Mouse (Mus musculus): Measurements from ENCODE around the gene Zfyve9. TPM values are rescaled to one million over a fixed set of nuclear protein-coding genes. Genes with fewer than 3 reads are reported as not detected.
"Not testable (repeated sequence)": the region's sequence is repeated elsewhere in the genome, so short reads cannot be mapped to it uniquely, and the experiment has no call there.

The Zfyve9 gene
- polyA plus RNA-seq, 1 experiment from 2014 or later = 5.9 TPM

DNA sequence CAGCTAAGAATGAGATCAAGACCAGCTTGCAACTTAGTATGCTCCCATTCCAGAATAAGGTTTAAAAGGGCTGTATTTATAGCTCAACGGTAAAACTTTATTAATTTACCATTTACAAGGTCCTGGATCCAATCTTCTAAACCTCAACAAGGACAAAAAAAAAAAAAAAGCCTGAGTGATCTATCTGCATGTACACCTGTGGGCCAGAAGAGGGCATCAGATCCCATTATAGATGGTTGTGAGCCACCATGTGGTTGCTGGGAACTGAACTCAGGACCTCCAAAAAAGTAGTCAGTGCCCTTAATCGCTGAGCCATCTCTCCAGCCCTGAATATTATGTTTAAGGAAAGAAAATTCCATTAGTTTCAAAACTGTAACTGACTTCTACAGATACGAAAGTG, 90.1 kb downstream of the Zfyve9 start:
- Histone ChIP-seq H3K4me3 (ENCODE audit: low read length) (no peak overlapping the region), H3K9ac (ENCODE audit: low read depth, low read length) (no peak overlapping the region), H3K27me3 (replicated peaks; ENCODE audit: control insufficient read depth, insufficient read depth, low read length) (no peaks in the 10 kb centered on the region), H3K4me1 (ENCODE audit: control insufficient read depth, insufficient read depth, low read depth, low read length) (no peaks in the 10 kb centered on the region), H3K4me2 (ENCODE audit: low read length) (no peak overlapping the region), H3K27ac (ENCODE audit: low read depth, low read length) (no peak overlapping the region), H3K9me3 (ENCODE audit: control insufficient read depth, low read length) (no peaks in the 10 kb centered on the region), H3K36me3 (ENCODE audit: control insufficient read depth, insufficient read depth, low read length) (peaks cover 6% of the 10 kb centered on the region)
- ATAC-seq = no peak
- WGBS = 98% methylated on average over 3 of the region's 3 CpGs

DNA sequence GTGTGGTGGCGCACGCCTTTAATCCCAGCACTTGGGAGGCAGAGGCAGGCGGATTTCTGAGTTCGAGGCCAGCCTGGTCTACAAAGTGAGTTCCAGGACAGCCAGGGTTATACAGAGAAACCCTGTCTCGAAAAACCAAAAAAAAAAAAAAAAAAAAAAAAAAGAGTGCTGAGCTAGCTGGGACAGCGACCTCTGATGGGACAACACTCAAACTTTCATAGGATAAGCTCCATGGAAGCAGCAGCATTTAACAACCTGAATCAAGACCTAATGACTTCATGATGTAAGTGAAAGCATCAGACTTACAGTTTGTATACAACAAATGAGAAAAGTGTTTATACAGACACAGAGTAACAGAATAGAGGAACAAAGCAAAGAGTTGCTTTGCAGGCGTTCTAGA, 93.5 kb downstream of the Zfyve9 start:
- not testable (repeated sequence) for H3K9me3 ChIP-seq (ENCODE audit: control insufficient read depth, low read length); H3K27ac ChIP-seq (ENCODE audit: low read depth, low read length); H3K4me2 ChIP-seq (ENCODE audit: low read length); H3K9ac ChIP-seq (ENCODE audit: low read depth, low read length); ATAC-seq; H3K4me3 ChIP-seq (ENCODE audit: low read length); H3K27me3 ChIP-seq (replicated peaks; ENCODE audit: control insufficient read depth, insufficient read depth, low read length); H3K36me3 ChIP-seq (ENCODE audit: control insufficient read depth, insufficient read depth, low read length); H3K4me1 ChIP-seq (ENCODE audit: control insufficient read depth, insufficient read depth, low read depth, low read length)
- 95% methylated on average over 6 of the region's 7 CpGs for WGBS

DNA sequence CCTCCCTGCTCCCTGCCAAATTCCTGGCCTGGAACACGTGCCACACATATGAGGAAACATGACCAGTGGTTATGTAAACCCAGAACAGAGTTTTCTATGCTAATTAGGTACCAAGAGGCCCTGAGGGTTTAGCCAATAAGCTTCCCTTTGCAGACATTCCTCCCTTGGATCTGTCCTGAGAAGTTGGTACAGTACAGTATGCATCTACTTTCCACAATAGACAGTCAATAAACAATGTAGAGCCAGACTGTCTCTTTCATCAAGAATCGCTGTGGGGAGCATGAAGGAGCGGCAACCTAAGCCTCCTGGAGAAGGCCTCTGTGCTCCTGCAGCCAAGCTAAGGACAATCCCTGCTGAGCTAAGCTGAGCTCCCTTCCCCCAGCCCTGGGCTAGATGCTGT, 94.4 kb downstream of the Zfyve9 start:
- peaks cover 3% of the 10 kb centered on the region for H3K36me3 ChIP-seq (ENCODE audit: control insufficient read depth, insufficient read depth, low read length)
- no peak for ATAC-seq
- 59% methylated on average over 3 of the region's 3 CpGs for WGBS

DNA sequence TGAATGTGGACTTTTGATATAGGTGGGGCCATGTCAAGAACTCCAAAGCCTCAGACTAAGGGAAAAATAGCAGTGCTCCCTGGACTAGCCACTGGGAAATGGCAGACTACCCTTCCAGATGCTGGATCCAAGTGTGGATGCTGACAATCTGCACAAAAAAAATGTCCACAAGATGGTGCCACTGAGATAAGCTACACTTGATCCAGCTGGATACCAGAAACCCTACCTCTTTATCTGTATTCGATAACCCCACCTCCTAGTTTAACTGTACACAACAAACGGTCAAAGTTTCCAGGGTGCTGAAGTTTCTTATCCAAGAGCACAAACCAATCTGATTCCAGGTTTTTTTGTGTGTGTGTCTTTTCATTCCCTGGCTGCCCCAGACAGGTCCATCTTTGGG, 116.2 kb downstream of the Zfyve9 start:
- Histone ChIP-seq H3K9me3 (ENCODE audit: control insufficient read depth, low read length) (no peaks in the 10 kb centered on the region), H3K4me2 (ENCODE audit: low read length) (no peak overlapping the region), H3K4me1 (ENCODE audit: control insufficient read depth, insufficient read depth, low read depth, low read length) (no peaks in the 10 kb centered on the region), H3K27me3 (replicated peaks; ENCODE audit: control insufficient read depth, insufficient read depth, low read length) (no peaks in the 10 kb centered on the region), H3K27ac (ENCODE audit: low read depth, low read length) (no peak overlapping the region), H3K36me3 (ENCODE audit: control insufficient read depth, insufficient read depth, low read length) (peaks cover 10% of the 10 kb centered on the region; the same call in 1 of the 2 replicates), H3K9ac (ENCODE audit: low read depth, low read length) (no peak overlapping the region), H3K4me3 (ENCODE audit: low read length) (no peak overlapping the region)
- ATAC-seq = no peak
- WGBS = 62% methylated on average over 2 of the region's 2 CpGs

More for the DNA sequence above, 94.4 kb downstream of the Zfyve9 start:
- Histone ChIP-seq H3K27me3 (replicated peaks; ENCODE audit: control insufficient read depth, insufficient read depth, low read length) (no peaks in the 10 kb centered on the region), H3K4me3 (ENCODE audit: low read length) (no peak overlapping the region), H3K9me3 (ENCODE audit: control insufficient read depth, low read length) (no peaks in the 10 kb centered on the region), H3K9ac (ENCODE audit: low read depth, low read length) (no peak overlapping the region), H3K27ac (ENCODE audit: low read depth, low read length) (no peak overlapping the region), H3K4me2 (ENCODE audit: low read length) (no peak overlapping the region), H3K4me1 (ENCODE audit: control insufficient read depth, insufficient read depth, low read depth, low read length) (no peaks in the 10 kb centered on the region)

DNA sequence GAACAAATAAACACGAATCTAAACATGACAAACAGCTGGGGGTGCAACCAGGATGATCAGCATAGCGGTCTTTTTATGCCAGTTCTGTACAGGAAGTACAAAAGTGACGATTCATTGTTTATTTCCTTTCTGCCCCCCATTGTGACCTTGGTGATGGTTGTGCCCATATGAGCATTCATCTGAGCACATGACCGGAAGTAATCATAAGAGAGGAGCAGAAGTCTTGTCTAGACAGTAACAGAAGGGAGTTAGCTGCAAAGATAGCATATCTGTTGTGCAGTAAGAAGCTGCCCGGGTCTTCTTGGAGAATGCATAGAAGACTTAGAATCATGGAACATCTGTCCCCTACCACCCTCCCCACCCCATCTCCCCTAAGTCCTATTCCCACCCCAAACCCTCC, 141.8 kb downstream of the Zfyve9 start:
- H3K27me3 ChIP-seq (replicated peaks; ENCODE audit: control insufficient read depth, insufficient read depth, low read length) = no peaks in the 10 kb centered on the region
- H3K9me3 ChIP-seq (ENCODE audit: control insufficient read depth, low read length) = no peaks in the 10 kb centered on the region
- peaks cover 29% of the 10 kb centered on the region for H3K36me3 ChIP-seq (ENCODE audit: control insufficient read depth, insufficient read depth, low read length)
- no peak for ATAC-seq
- H3K9ac ChIP-seq (ENCODE audit: low read depth, low read length) = no peak overlapping the region
- WGBS = 80% methylated on average over 5 of the region's 5 CpGs
- no peak overlapping the region for H3K27ac ChIP-seq (ENCODE audit: low read depth, low read length)
- H3K4me3 ChIP-seq (ENCODE audit: low read length) = no peak overlapping the region
- H3K4me1 ChIP-seq (ENCODE audit: control insufficient read depth, insufficient read depth, low read depth, low read length) = no peaks in the 10 kb centered on the region
- no peak overlapping the region for H3K4me2 ChIP-seq (ENCODE audit: low read length)

DNA sequence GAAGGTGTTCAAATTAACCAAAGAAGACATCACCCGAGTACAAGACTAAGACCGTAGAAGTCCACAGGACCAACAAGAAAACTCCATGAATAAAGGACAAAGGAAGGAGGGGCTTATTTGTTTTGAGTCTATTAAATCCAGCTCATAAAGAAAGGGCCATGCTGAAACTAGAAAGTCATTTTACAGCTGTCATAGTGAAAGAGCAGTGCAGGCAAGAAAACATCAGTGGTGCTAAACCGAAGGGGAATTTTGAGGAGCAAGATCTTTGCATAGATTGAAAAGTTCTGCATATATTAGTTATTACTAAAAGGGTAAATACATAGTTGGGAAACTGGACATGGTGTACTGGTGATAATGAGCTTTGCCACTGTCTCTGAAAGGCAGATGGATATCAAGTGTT, 142.9 kb downstream of the Zfyve9 start:
- H3K4me1 ChIP-seq (ENCODE audit: control insufficient read depth, insufficient read depth, low read depth, low read length) = no peaks in the 10 kb centered on the region
- H3K27ac ChIP-seq (ENCODE audit: low read depth, low read length) = no peak overlapping the region
- no peak overlapping the region for H3K9ac ChIP-seq (ENCODE audit: low read depth, low read length)
- WGBS = 77% methylated on average over 3 of the region's 3 CpGs
- no peak overlapping the region for H3K4me2 ChIP-seq (ENCODE audit: low read length)
- peaks cover 26% of the 10 kb centered on the region for H3K36me3 ChIP-seq (ENCODE audit: control insufficient read depth, insufficient read depth, low read length)
- ATAC-seq = no peak
- H3K27me3 ChIP-seq (replicated peaks; ENCODE audit: control insufficient read depth, insufficient read depth, low read length) = no peaks in the 10 kb centered on the region
- no peaks in the 10 kb centered on the region for H3K9me3 ChIP-seq (ENCODE audit: control insufficient read depth, low read length)
- no peak overlapping the region for H3K4me3 ChIP-seq (ENCODE audit: low read length)

DNA sequence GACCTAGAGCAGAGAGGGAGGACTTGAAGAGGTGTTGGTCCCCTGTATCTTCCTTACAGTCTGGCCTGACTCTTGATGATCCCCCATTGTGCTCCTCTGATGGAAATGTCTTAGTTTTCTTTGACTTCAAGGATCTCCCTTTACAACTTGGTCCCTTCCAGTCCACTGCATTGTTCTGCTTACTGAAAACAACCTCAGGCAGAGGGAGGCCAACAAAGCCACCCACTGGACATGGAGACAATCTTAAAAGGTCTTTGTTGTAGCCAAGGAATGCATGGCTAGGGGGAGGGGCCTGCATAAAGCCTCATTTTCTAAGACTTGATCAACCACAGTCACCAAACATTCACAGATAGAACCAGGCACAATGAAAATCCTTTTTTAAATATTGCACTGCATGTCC, 145.5 kb downstream of the Zfyve9 start:
- Histone ChIP-seq H3K4me2 (ENCODE audit: low read length) (no peak overlapping the region), H3K9me3 (ENCODE audit: control insufficient read depth, low read length) (no peaks in the 10 kb centered on the region), H3K4me3 (ENCODE audit: low read length) (no peak overlapping the region), H3K4me1 (ENCODE audit: control insufficient read depth, insufficient read depth, low read depth, low read length) (no peaks in the 10 kb centered on the region), H3K36me3 (ENCODE audit: control insufficient read depth, insufficient read depth, low read length) (peaks cover 29% of the 10 kb centered on the region), H3K27me3 (replicated peaks; ENCODE audit: control insufficient read depth, insufficient read depth, low read length) (no peaks in the 10 kb centered on the region), H3K27ac (ENCODE audit: low read depth, low read length) (no peak overlapping the region), H3K9ac (ENCODE audit: low read depth, low read length) (no peak overlapping the region)
- no peak for ATAC-seq

DNA sequence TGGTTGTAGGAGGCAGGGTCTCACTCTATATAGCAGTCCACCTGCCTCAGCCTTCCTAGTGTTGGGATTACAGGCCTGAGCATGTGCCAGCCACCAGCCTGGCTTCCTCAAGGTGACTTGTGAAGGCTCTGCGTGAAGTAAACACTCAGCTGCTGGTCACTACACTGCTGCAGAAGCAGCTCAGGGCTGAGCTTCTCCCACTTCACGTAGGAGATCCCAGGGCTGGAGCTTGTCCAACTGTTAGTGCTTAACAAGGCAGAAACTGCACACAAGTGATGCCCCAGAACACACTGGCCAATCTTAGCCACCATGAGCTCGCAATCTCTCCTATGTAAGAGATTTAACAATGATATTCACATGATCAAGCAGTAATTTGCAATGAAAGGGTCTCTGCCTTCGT, 145.9 kb downstream of the Zfyve9 start:
- Histone ChIP-seq H3K4me3 (ENCODE audit: low read length) (no peak overlapping the region), H3K4me2 (ENCODE audit: low read length) (no peak overlapping the region), H3K4me1 (ENCODE audit: control insufficient read depth, insufficient read depth, low read depth, low read length) (no peaks in the 10 kb centered on the region), H3K36me3 (ENCODE audit: control insufficient read depth, insufficient read depth, low read length) (peaks cover 33% of the 10 kb centered on the region), H3K9ac (ENCODE audit: low read depth, low read length) (no peak overlapping the region), H3K27me3 (replicated peaks; ENCODE audit: control insufficient read depth, insufficient read depth, low read length) (no peaks in the 10 kb centered on the region), H3K9me3 (ENCODE audit: control insufficient read depth, low read length) (no peaks in the 10 kb centered on the region), H3K27ac (ENCODE audit: low read depth, low read length) (no peak overlapping the region)
- ATAC-seq = no peak
- 43% methylated on average over 4 of the region's 4 CpGs for WGBS

DNA sequence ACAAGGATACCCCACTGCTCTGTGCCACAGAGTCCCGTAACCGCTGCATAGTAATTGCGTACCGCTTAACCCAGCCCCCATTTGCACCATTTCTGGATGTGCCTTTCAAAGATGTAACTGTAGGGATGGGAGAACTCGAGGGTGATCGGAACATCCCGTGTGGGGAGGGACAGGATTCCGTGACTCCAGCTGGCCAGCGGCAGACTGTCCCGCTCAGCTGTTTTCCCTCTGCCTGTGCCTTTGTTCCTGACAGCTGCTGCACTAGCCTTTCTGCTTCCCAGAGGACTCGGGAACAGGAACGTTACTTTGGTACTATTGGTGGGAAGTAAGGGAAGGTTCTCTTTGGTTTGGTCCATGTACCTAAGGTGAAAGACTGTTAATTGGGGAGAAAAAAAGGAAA, 146.9 kb downstream of the Zfyve9 start:
- Histone ChIP-seq H3K27ac (ENCODE audit: low read depth, low read length) (no peak overlapping the region), H3K4me3 (ENCODE audit: low read length) (no peak overlapping the region), H3K27me3 (replicated peaks; ENCODE audit: control insufficient read depth, insufficient read depth, low read length) (no peaks in the 10 kb centered on the region), H3K9me3 (ENCODE audit: control insufficient read depth, low read length) (no peaks in the 10 kb centered on the region), H3K36me3 (ENCODE audit: control insufficient read depth, insufficient read depth, low read length) (peaks cover 37% of the 10 kb centered on the region), H3K4me1 (ENCODE audit: control insufficient read depth, insufficient read depth, low read depth, low read length) (no peaks in the 10 kb centered on the region), H3K4me2 (ENCODE audit: low read length) (no peak overlapping the region), H3K9ac (ENCODE audit: low read depth, low read length) (no peak overlapping the region)
- no peak for ATAC-seq
- WGBS = 59% methylated on average over 12 of the region's 12 CpGs

DNA sequence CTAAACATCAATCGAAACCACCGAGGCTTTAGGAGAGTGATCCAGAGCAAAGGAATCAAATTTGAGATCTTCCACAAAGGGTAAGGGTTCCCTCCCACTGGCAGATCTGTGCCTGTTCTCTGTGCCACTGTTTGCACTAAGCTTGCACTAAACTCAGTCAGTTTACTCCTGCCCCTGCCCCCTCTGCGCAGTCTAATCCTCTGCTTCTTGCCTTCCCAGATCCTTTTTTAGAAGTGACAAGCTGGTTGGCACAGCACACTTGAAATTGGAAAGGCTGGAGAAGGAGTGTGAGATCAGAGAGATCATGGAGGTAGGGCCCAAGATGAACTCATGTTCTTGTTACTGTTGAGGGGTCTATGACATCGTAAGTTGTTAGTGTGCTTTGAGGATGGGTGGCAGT, 149.0 kb downstream of the Zfyve9 start:
- Histone ChIP-seq H3K9ac (ENCODE audit: low read depth, low read length) (no peak overlapping the region), H3K27ac (ENCODE audit: low read depth, low read length) (no peak overlapping the region), H3K4me2 (ENCODE audit: low read length) (no peak overlapping the region), H3K4me1 (ENCODE audit: control insufficient read depth, insufficient read depth, low read depth, low read length) (no peaks in the 10 kb centered on the region), H3K9me3 (ENCODE audit: control insufficient read depth, low read length) (no peaks in the 10 kb centered on the region), H3K4me3 (ENCODE audit: low read length) (no peak overlapping the region), H3K36me3 (ENCODE audit: control insufficient read depth, insufficient read depth, low read length) (peaks cover 36% of the 10 kb centered on the region), H3K27me3 (replicated peaks; ENCODE audit: control insufficient read depth, insufficient read depth, low read length) (no peaks in the 10 kb centered on the region)
- ATAC-seq = no peak
- WGBS = 98% methylated on average over 4 of the region's 4 CpGs

Data from hindbrain, embryonic 16.5 days (tissue).